In the genomic region with DNA sequence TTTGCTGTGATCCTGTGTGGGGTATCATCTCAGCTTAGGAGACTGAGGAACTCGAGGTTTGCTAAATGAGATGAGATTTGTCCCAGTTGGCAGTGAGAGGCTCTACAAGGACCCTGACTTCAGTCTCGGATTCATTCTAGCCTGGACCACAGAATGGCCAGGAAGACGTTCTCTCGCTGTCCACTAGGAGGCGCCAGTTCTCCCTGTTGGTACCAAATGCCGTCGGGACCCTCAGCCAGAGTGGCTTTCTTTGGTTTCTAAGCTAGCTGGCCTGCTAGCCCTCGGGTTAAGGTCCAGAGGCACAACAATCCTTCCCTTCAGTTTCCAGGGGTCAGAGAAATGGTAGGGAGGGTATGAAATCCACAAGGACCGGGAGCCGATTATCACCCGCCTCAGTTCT, we compare ENCODE assay signal across 7 mouse cellular contexts. TPM values are rescaled to one million over a fixed set of nuclear protein-coding genes. Genes with fewer than 3 reads are reported as not detected.
A peak's percentile ranks its signal among the peaks of the same experiment; 100 is the strongest.
DNase-seq lines count a peak whose midpoint lies in the region; ATAC-seq and TF ChIP-seq lines count a peak whose summit lies in the region.

No protein-coding gene starts in this region.

- H3K9me3 ChIP-seq in forebrain, embryonic 10.5 days: no peaks in the 10 kb centered on the region
- no peaks in the 10 kb centered on the region for H3K9me3 ChIP-seq in hindbrain, embryonic 14.5 days (ENCODE audit: control insufficient read depth, low read length)

- no peak overlapping the region for H3K27ac ChIP-seq in bone marrow, adult 2 months (ENCODE audit: control insufficient read depth, insufficient read depth, low read depth, low read length, poor library complexity)
- no peak overlapping the region; the same call in 1 of the 2 replicates for H3K27ac ChIP-seq in forebrain, embryonic 10.5 days
- no peak overlapping the region for H3K27ac ChIP-seq in hindbrain, embryonic 14.5 days

- no peak overlapping the region for H3K4me3 ChIP-seq in bone marrow, adult 2 months (replicated peaks; ENCODE audit: control insufficient read depth, low read depth, low read length)
- H3K4me3 ChIP-seq in forebrain, embryonic 10.5 days: no peak overlapping the region
- no peak overlapping the region for H3K4me3 ChIP-seq in hindbrain, embryonic 14.5 days (replicated peaks; ENCODE audit: low read length)

- TF ChIP-seq CTCF in bone marrow, adult 2 months (IDR thresholded peaks at IDR 0.05; ENCODE audit: control insufficient read depth, insufficient read depth, low read length): peak; percentile 70

- no peaks in the 10 kb centered on the region for H3K36me3 ChIP-seq in forebrain, embryonic 10.5 days (replicated peaks)
- H3K36me3 ChIP-seq in hindbrain, embryonic 14.5 days (replicated peaks; ENCODE audit: control insufficient read depth, insufficient read depth): no peaks in the 10 kb centered on the region

- 21% methylated on average over 11 of the region's 11 CpGs for WGBS in bone marrow, adult 2 months
- WGBS in forebrain, embryonic 10.5 days: 16% methylated on average over 11 of the region's 11 CpGs
- 19% methylated on average over 11 of the region's 11 CpGs for WGBS in hindbrain, embryonic 14.5 days

- no peaks in the 10 kb centered on the region; the same call in 1 of the 2 replicates for H3K4me1 ChIP-seq in bone marrow, adult 2 months (ENCODE audit: control insufficient read depth, insufficient read depth, low read length)
- H3K4me1 ChIP-seq in forebrain, embryonic 10.5 days: peaks cover 50% of the 10 kb centered on the region
- peaks cover 15% of the 10 kb centered on the region for H3K4me1 ChIP-seq in hindbrain, embryonic 14.5 days (replicated peaks; ENCODE audit: control insufficient read depth, insufficient read depth, low read length)

- DNase-seq in spleen, postnatal 10 days (ENCODE audit: low spot score in 2 of 2): peak; percentile 18 to 63
- DNase-seq in spleen, adult 12 weeks (ENCODE audit: low spot score): no peak
- DNase-seq in forebrain, embryonic 10.5 days (ENCODE audit: extremely low spot score, low spot score): peak; percentile 79
- peak; percentile 79 for DNase-seq in hindbrain, embryonic 14.5 days (ENCODE audit: low spot score)
- DNase-seq in lung, adult 18-20 months: peak; percentile 16 to 34
- DNase-seq in right cerebral cortex, postnatal 14 days: peak; percentile 82

- H3K4me2 ChIP-seq in hindbrain, embryonic 14.5 days (replicated peaks): no peak overlapping the region

- no peak overlapping the region for H3K9ac ChIP-seq in hindbrain, embryonic 14.5 days

- peaks cover 66% of the 10 kb centered on the region for H3K27me3 ChIP-seq in forebrain, embryonic 10.5 days (ENCODE audit: poor library complexity, severe bottlenecking)
- H3K27me3 ChIP-seq in hindbrain, embryonic 14.5 days (ENCODE audit: control insufficient read depth, insufficient read depth, low read length): 0 out of 2 replicates have a peak, but pooled peaks cover 6% of the 10 kb centered on the region

- no peak for TF ChIP-seq POLR2A in bone marrow, adult 2 months (IDR thresholded peaks at IDR 0.05; ENCODE audit: borderline replicate concordance, control insufficient read depth, low read depth, low read length)

- no peak for ATAC-seq in hindbrain, embryonic 14.5 days (ENCODE audit: low FRiP score)

RNA-seq across cellular contexts. Expression of gene Dagla, which starts 36.5 kb away (rescaled TPM):
- polyA plus RNA-seq in bone marrow, adult 2 months (2011; ENCODE audit: insufficient read depth, insufficient read length, low replicate concordance, missing spikeins): 0.18 TPM in 1 of 2 replicates, not detected in the other
- 1.7 and 1.9 TPM in 2 replicates for polyA plus RNA-seq in forebrain, embryonic 10.5 days (2016; fragmentation: Nextera tagmentation; extraction: Ambion mirVana)
- 9.9 and 10.2 TPM in 2 replicates for polyA plus RNA-seq in hindbrain, embryonic 14.5 days (2014; fragmentation: Nextera tagmentation; extraction: Ambion mirVana)

RNA-seq across cellular contexts. Expression of gene Syt7, which starts 47.7 kb away (rescaled TPM):
- 0.37 and 1.9 TPM in 2 replicates for polyA plus RNA-seq in bone marrow, adult 2 months (2011; ENCODE audit: insufficient read depth, insufficient read length, low replicate concordance, missing spikeins)
- 0.77 and 2.6 TPM in 2 replicates for polyA plus RNA-seq in forebrain, embryonic 10.5 days (2016; fragmentation: Nextera tagmentation; extraction: Ambion mirVana)
- 12.0 and 14.0 TPM in 2 replicates for polyA plus RNA-seq in hindbrain, embryonic 14.5 days (2014; fragmentation: Nextera tagmentation; extraction: Ambion mirVana)
